Mouse (Mus musculus) brain, embryonic 14.5 days (tissue): ENCODE measurements around the gene Mob2.

ENCODE experiments used
- CTCF ChIP-seq: fragments of 200-500 bp; IDR thresholded peaks from 2 replicates; pipeline ENCODE4 v1.5.1; 2012; ENCODE audit warnings: inconsistent platforms, mild to moderate bottlenecking, moderate library complexity, borderline replicate concordance; ENCODE audit not compliant: insufficient read depth, insufficient read length; ENCODE audit errors: extremely low read depth
- POLR2A ChIP-seq: fragments of 200-500 bp; IDR thresholded peaks from 2 replicates; pipeline ENCODE4 v1.6.1; 2012; ENCODE audit warnings: mild to moderate bottlenecking, inconsistent platforms, borderline replicate concordance; ENCODE audit not compliant: poor library complexity, insufficient read depth, insufficient read length, severe bottlenecking; ENCODE audit errors: extremely low read depth

DNA sequence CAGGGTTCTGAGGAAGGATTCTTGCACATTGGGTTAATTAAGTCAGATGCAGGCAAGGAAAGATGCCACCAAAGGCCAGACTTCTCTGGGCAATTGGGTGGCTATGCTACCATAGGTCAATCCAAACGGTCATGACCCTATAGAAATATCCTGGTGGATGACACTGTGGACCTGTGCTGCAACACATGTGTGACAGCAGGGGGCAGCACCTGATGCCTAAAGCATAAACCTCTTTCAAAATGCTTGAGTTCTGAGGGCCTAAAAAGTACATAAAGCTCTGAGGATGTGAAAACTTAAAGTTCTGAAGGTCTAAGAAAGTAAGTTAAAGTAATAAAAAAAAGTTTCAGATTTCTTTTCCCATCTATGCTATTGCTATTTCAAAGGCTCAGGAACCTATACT lies 44.3 kb downstream of the Mob2 start:
- TF ChIP-seq CTCF = peak; percentile 70; the same call in 1 of the 2 replicates
- no peak for TF ChIP-seq POLR2A
